Mouse (Mus musculus) embryonic facial prominence, embryonic 13.5 days (tissue): ENCODE data around the gene Odf3. TPM values are rescaled to one million over a fixed set of nuclear protein-coding genes. Genes with fewer than 3 reads are reported as not detected.
A peak's percentile ranks its signal among the peaks of the same experiment; 100 is the strongest.
"Not testable (repeated sequence)": the region's sequence is repeated elsewhere in the genome, so short reads cannot be mapped to it uniquely, and the experiment has no call there.

Source experiments
- ATAC-seq: fragments of 200-750 bp; cut with Nextera tagmentation; 2 replicates; pipeline ENCODE4 v1.8.0; 2017; ENCODE audit warnings: low read depth; ENCODE audit not compliant: insufficient number of reproducible peaks, insufficient read depth, low FRiP score, low TSS enrichment
- H3K27ac ChIP-seq: fragments of 300-500 bp; sonication (generic); 2 replicates; pipeline ENCODE4 v1.5.1; 2015; ENCODE audit warnings: moderate library complexity, mild to moderate bottlenecking, inconsistent platforms
- H3K27me3 ChIP-seq: fragments of 300-500 bp; sonication (generic); 2 replicates; pipeline ENCODE4 v1.6.1; 2015; ENCODE audit warnings: mild to moderate bottlenecking, inconsistent platforms
- H3K36me3 ChIP-seq: fragments of 300-500 bp; sonication (generic); 2 replicates; pipeline ENCODE4 v1.6.1; 2015; ENCODE audit warnings: mild to moderate bottlenecking, inconsistent platforms
- H3K4me1 ChIP-seq: fragments of 300-500 bp; sonication (generic); 2 replicates; pipeline ENCODE4 v1.6.1; 2015; ENCODE audit warnings: inconsistent platforms
- H3K4me2 ChIP-seq: fragments of 300-500 bp; sonication (generic); 2 replicates; pipeline ENCODE4 v1.6.1; 2015; ENCODE audit warnings: moderate library complexity, mild to moderate bottlenecking, inconsistent platforms
- H3K4me3 ChIP-seq: fragments of 300-500 bp; sonication (generic); 2 replicates; pipeline ENCODE4 v1.5.1; 2015; ENCODE audit warnings: mild to moderate bottlenecking, inconsistent platforms
- H3K9ac ChIP-seq: fragments of 300-500 bp; sonication (generic); 2 replicates; pipeline ENCODE4 v1.6.1; 2015; ENCODE audit warnings: mild to moderate bottlenecking, inconsistent platforms
- H3K9me3 ChIP-seq: fragments of 300-500 bp; sonication (generic); 2 replicates; pipeline ENCODE4 v1.6.1; 2016; ENCODE audit warnings: inconsistent platforms
- WGBS: fragments of 180-500 bp; shearing (Covaris S2); methylation state at CpG from one replicate; pipeline ENCODE4 v1.1.7; 2015; ENCODE audit warnings: mixed read lengths; 5-methylcytosine and 5-hydroxymethylcytosine counted together
- polyA plus RNA-seq: library from polyadenylated mRNA; unstranded; fragments of >200 nt; fragmentation: Nextera tagmentation; extraction: Ambion mirVana; gene quantifications from 2 replicates; pipeline ENCODE4 v1.2.1, GENCODE M21; 2015

The Odf3 gene
- polyA plus RNA-seq, 1 experiment from 2014 or later = 0.25 TPM

GRCm38 (mm10) chr7:140890636-140891035 lies 43.0 kb downstream of the Odf3 start:
- WGBS = 98% methylated on average over 16 of the region's 16 CpGs
- H3K36me3 ChIP-seq = peaks cover 78% of the 10 kb centered on the region
- not testable (repeated sequence) for ATAC-seq, H3K4me3 ChIP-seq, H3K9ac ChIP-seq, H3K9me3 ChIP-seq, H3K4me1 ChIP-seq, H3K27ac ChIP-seq, H3K27me3 ChIP-seq, H3K4me2 ChIP-seq

- no peaks in the 10 kb centered on the region for H3K9me3 ChIP-seq
- no peak overlapping the region for H3K4me3 ChIP-seq
- WGBS = 89% methylated on average over 7 of the region's 7 CpGs
- no peak overlapping the region for H3K9ac ChIP-seq
- no peaks in the 10 kb centered on the region for H3K27me3 ChIP-seq
- H3K4me2 ChIP-seq = no peak overlapping the region
- peaks cover 76% of the 10 kb centered on the region for H3K36me3 ChIP-seq
- ATAC-seq = no peak
- H3K27ac ChIP-seq = no peak overlapping the region; the same call in 1 of the 2 replicates
- H3K4me1 ChIP-seq = no peaks in the 10 kb centered on the region
These were observed 46.4 kb downstream of the Odf3 start for GRCm38 (mm10) chr7:140894031-140894430.

GRCm38 (mm10) chr7:140894611-140895010 lies 47.0 kb downstream of the Odf3 start:
- H3K36me3 ChIP-seq = peaks cover 74% of the 10 kb centered on the region

GRCm38 (mm10) chr7:140897863-140898262 lies 50.3 kb downstream of the Odf3 start:
- Histone ChIP-seq H3K9ac (no peak overlapping the region), H3K4me2 (no peak overlapping the region), H3K9me3 (no peaks in the 10 kb centered on the region), H3K36me3 (peaks cover 55% of the 10 kb centered on the region), H3K4me3 (no peak overlapping the region), H3K27ac (no peak overlapping the region), H3K4me1 (peaks cover 7% of the 10 kb centered on the region; the same call in 1 of the 2 replicates), H3K27me3 (no peaks in the 10 kb centered on the region)
- ATAC-seq = no peak
- 68% methylated on average over 7 of the region's 7 CpGs for WGBS

More at GRCm38 (mm10) chr7:140894611-140895010, 47.0 kb downstream of the Odf3 start:
- Histone ChIP-seq H3K4me1 (no peaks in the 10 kb centered on the region), H3K4me3 (no peak overlapping the region), H3K27me3 (no peaks in the 10 kb centered on the region), H3K9me3 (no peaks in the 10 kb centered on the region), H3K27ac (no peak overlapping the region), H3K9ac (no peak overlapping the region), H3K4me2 (no peak overlapping the region)
- no peak for ATAC-seq
- WGBS = 92% methylated on average over 3 of the region's 3 CpGs

DNA sequence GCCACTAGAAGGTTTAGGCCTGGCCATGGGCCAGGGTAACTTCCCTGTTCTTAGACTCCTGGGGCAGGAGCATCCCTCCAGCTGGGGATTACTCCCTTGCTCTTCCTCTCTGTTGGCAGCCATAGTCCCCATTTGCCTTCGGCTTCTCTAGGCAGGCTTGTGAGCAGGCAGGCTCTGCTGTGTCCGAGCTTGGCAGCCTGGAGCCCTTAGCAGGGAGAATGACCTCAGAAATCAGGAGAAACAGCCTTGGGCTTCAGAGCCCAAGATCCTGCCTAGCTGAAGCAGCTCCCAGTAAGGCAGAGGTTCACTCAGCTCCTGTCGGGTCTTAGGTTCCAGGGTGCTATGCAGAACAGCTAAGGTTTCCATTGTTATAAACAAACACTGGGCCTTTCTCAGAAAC lies 51.5 kb downstream of the Odf3 start:
- H3K9ac ChIP-seq = no peak overlapping the region
- H3K4me3 ChIP-seq = no peak overlapping the region
- H3K9me3 ChIP-seq = no peaks in the 10 kb centered on the region
- no peak for ATAC-seq
- peaks cover 43% of the 10 kb centered on the region for H3K36me3 ChIP-seq
- peaks cover 7% of the 10 kb centered on the region; the same call in 1 of the 2 replicates for H3K4me1 ChIP-seq
- no peaks in the 10 kb centered on the region for H3K27me3 ChIP-seq
- 82% methylated on average over 3 of the region's 3 CpGs for WGBS
- no peak overlapping the region for H3K4me2 ChIP-seq
- no peak overlapping the region for H3K27ac ChIP-seq

DNA sequence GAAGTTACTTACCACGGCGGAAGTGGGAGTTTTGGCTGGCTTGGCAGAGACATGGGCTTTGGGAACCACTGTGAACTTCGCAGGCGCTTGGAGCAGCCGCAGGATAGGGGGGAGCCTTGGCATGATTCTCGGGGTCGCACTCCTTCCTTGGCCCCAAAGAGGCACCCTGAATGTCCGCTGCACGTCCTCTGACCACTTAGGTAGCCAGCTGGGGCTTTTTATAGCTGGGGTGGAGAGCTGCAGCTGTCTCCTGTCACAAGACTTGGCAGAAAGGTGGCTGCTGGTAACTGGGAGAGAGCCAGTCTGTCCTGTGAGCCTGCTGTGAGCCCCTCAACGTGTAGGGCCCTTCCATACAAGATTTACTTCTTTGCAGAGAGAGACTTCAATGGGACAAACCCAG lies 52.6 kb downstream of the Odf3 start, which contains the start of gene Cox8b:
Cox8b (minus strand) TSS at position 227 of the 400 bp plus-strand sequence.
- Histone ChIP-seq H3K9me3 (no peaks in the 10 kb centered on the region), H3K27ac (no peak within 1 kb of the TSS), H3K4me3 (no peak within 1 kb of the TSS), H3K27me3 (no peaks in the 10 kb centered on the region), H3K4me1 (peaks cover 7% of the 10 kb centered on the region; the same call in 1 of the 2 replicates), H3K4me2 (no peak within 1 kb of the TSS), H3K9ac (0 out of 2 replicates have a peak within 1 kb of the TSS, but pooled peaks have one; percentile 36), H3K36me3 (peaks cover 33% of the 10 kb centered on the region)
- WGBS = 83% methylated on average over 10 of the region's 10 CpGs
- ATAC-seq = no peak

Other genes with a start within 250 kb of the Odf3 start
- not detected in 2 replicates for gene Olfr46, start 246.5 kb upstream of the Odf3 start, polyA plus RNA-seq
- gene Olfr61, start 218.8 kb upstream of the Odf3 start, polyA plus RNA-seq = not detected in 2 replicates
- gene Olfr53, start 201.4 kb upstream of the Odf3 start, polyA plus RNA-seq = not detected in 2 replicates
- gene Olfr539, start 187.9 kb upstream of the Odf3 start, polyA plus RNA-seq = 0.01 and 0.03 TPM in 2 replicates
- not detected in 2 replicates for gene Olfr45, start 165.9 kb upstream of the Odf3 start, polyA plus RNA-seq
- gene Olfr541, start 150.5 kb upstream of the Odf3 start, polyA plus RNA-seq = 0.15 TPM in 1 of 2 replicates, not detected in the other
- gene Cyp2e1, start 84.1 kb upstream of the Odf3 start, polyA plus RNA-seq = not detected in 2 replicates
- gene Syce1, start 60.0 kb upstream of the Odf3 start, polyA plus RNA-seq = 0.23 TPM in 1 of 2 replicates, not detected in the other
- gene Zfp941, start 25.6 kb upstream of the Odf3 start, polyA plus RNA-seq = 1.7 and 2.1 TPM in 2 replicates
- 4.2 and 5.3 TPM in 2 replicates for gene Urah, start 12.8 kb upstream of the Odf3 start, polyA plus RNA-seq
- not detected in 2 replicates for gene Scgb1c1, start 2.3 kb upstream of the Odf3 start, polyA plus RNA-seq
- not detected in 2 replicates for gene Gm45785, start 8.5 kb downstream of the Odf3 start, polyA plus RNA-seq
- gene Ric8a, start 9.2 kb downstream of the Odf3 start, polyA plus RNA-seq = 72.4 and 72.6 TPM in 2 replicates
- 56.4 and 68.1 TPM in 2 replicates for gene Bet1l, start 9.8 kb downstream of the Odf3 start, polyA plus RNA-seq
- 237 and 261 TPM in 2 replicates for gene Psmd13, start 34.2 kb downstream of the Odf3 start, polyA plus RNA-seq
- 24.8 and 28.9 TPM in 2 replicates for gene Sirt3, start 34.5 kb downstream of the Odf3 start, polyA plus RNA-seq
- 1.2 and 1.9 TPM in 2 replicates for gene Cox8b, start 52.6 kb downstream of the Odf3 start, polyA plus RNA-seq
- 0.20 and 0.30 TPM in 2 replicates for gene Nlrp6, start 73.1 kb downstream of the Odf3 start, polyA plus RNA-seq
- 25.1 and 25.7 TPM in 2 replicates for gene Pgghg, start 93.6 kb downstream of the Odf3 start, polyA plus RNA-seq
- 32.4 and 56.7 TPM in 2 replicates for gene Ifitm5, start 102.5 kb downstream of the Odf3 start, polyA plus RNA-seq
- 1.1 TPM in 1 of 2 replicates, not detected in the other for gene Gm45717, start 108.1 kb downstream of the Odf3 start, polyA plus RNA-seq
- 1,314 and 1,591 TPM in 2 replicates for gene Ifitm2, start 108.2 kb downstream of the Odf3 start, polyA plus RNA-seq
- 91.5 and 101 TPM in 2 replicates for gene Ifitm1, start 119.4 kb downstream of the Odf3 start, polyA plus RNA-seq
- 98.1 and 109 TPM in 2 replicates for gene Ifitm3, start 163.0 kb downstream of the Odf3 start, polyA plus RNA-seq
- gene Ifitm6, start 170.1 kb downstream of the Odf3 start, polyA plus RNA-seq = 0.45 TPM in 1 of 2 replicates, not detected in the other
- not detected in 2 replicates for gene Gm17387, start 181.3 kb downstream of the Odf3 start, polyA plus RNA-seq
- 26.4 and 27.4 TPM in 2 replicates for gene B4galnt4, start 213.3 kb downstream of the Odf3 start, polyA plus RNA-seq
- gene Pkp3, start 230.4 kb downstream of the Odf3 start, polyA plus RNA-seq = 36.1 and 46.2 TPM in 2 replicates